Mouse (Mus musculus) gastrocnemius, postnatal 10 days (tissue): ENCODE measurements around the gene Olfr77. TPM values are rescaled to one million over a fixed set of nuclear protein-coding genes. Genes with fewer than 3 reads are reported as not detected.

Source experiments
- DNase-seq: peaks from one replicate; pipeline ENCODE4 v3.0.0; 2021; ENCODE audit warnings: mixed read lengths
- long read RNA-seq, 2 experiments: library from polyadenylated mRNA; stranded (forward); transcript quantifications; one replicate each; pipeline ENCODE4 v2.0.0; 2021
- total RNA-seq, 2 experiments: library from RNA; stranded (reverse); gene quantifications; 2 replicates each; pipeline ENCODE4 v1.2.3; 2021

Gene Olfr77
- total RNA-seq, result not detected
- long read RNA-seq, experiment 1, result 0 reads
- long read RNA-seq, experiment 2, result 0 reads

DNA sequence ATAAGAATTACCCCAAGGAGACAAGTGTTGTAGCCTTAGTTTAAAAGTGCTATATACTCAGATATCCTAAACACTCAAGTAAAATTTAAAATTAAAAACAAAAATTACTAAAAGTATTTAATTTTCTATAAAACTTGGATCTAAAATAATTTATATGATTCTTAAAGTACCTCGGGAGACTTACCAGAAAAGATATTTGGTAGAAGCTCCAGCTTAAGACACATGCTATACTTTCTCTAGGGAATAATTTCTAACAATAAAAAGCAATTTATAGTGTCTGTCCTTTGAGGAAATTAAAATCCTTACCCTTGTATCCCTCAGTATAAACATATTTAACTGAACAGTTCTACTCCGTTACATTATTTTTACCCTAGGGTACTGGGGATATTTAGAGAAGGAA lies at the start of gene Olfr77:
Olfr77 (plus strand) TSS at position 301 of the 400 bp plus-strand sequence.
- no peak for DNase-seq

GRCm38 (mm10) chr9:19887904-19888303 lies 28.8 kb upstream of the Olfr77 start, which contains the start of gene Olfr862:
Gene Olfr862 (minus strand): TSS chr9:19888004.
- no peak for DNase-seq

GRCm38 (mm10) chr9:19911170-19911569 lies 5.5 kb upstream of the Olfr77 start:
- no peak for DNase-seq

Other genes with a start within 250 kb of the Olfr77 start
- not detected for gene Olfr857, start 207.4 kb upstream of the Olfr77 start, total RNA-seq
- not detected for gene Olfr58, start 136.6 kb upstream of the Olfr77 start, total RNA-seq
- gene Olfr859, start 112.0 kb upstream of the Olfr77 start, total RNA-seq, result not detected
- not detected for gene Olfr860, start 67.1 kb upstream of the Olfr77 start, total RNA-seq
- gene Olfr862, start 28.9 kb upstream of the Olfr77 start, total RNA-seq, result not detected
- not detected for gene Olfr866, start 111.2 kb downstream of the Olfr77 start, total RNA-seq
- gene Olfr867, start 140.7 kb downstream of the Olfr77 start, total RNA-seq, result not detected
- not detected for gene Olfr868, start 181.8 kb downstream of the Olfr77 start, total RNA-seq
- gene Olfr869, start 212.1 kb downstream of the Olfr77 start, total RNA-seq, result not detected